Mouse (Mus musculus): ENCODE measurements around the gene Asprv1.

Asprv1 gene

DNA sequence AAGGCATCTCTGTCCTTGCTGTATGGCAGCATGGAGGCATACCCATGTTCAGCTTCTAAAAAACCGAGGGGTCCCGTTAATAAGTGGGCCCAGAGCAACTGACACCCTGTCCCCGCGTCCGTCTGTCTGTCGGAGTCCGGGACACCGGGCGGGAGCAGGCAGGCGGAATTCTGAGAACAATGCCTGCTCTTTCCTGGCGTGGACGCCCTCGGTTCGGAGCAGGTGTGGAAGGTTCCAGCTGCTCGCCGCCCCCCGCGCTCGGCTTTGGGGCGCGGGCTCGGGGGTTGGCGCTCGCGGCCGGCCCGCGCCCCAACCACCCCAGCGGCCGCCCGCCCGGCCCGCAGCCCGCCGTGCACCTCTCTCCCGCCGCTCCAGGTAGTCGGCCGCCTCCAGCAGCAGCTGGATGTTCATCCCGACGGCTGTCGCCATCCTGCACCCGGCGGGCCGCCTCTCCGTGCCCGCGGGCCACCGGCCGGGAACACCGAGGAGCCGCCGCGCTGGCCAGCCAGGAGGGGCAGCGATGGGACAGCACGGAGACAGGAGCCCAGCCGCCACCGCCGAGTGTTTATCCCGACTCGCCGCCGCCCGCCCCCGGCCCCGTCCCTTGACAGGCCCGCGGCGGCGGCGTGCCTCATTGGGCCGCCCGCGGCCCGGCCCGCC, 40.7 kb downstream of the Asprv1 start, which contains the start of gene Mxd1:
Gene Mxd1, minus strand, starts transcription at position 582 of the 660 bp plus-strand sequence.
- DNase-seq: no peak

DNA sequence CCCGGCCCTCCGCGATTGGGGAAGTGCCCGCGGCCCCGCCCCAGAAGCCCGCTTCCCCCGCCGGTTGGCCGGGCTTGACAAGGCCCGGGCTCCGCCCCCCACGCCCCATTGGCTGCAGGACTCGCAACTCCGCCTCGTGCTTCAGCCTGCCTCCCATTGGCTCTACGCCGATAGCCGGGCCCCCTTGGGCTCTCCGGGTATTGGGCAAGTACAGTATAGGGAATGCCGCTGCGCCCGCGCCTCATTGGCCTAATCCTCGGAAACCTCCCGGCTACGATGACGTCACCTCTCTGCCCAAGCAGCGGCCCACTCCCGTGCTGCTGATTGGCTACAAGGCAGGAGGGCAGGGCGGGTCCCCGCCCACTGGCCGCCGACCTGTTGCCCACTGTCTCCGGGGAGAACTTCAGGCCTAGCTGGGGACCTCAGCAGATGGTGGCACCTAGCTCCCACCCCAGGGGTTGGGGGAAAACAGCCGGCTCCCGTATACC, 41.3 kb downstream of the Asprv1 start:
- peak; percentile 100 for DNase-seq

DNA sequence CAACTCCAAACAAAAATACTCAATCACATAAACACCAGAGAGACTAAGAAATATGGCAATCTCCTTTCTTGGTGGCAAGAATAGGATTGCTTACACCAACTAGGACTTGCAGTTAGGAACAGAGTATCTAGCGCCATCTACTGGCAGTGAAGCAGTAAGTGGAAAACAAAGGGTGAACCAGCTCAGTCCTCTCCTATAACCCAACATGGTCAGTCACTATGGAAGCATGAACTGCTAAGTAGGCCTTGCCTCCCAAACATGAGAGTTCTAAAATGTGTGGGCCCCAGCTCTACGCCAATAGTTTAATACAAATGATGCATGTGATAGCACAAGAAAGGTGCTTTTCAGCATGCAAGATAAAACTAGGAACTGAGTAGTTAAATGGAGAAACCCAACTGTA, 42.9 kb downstream of the Asprv1 start:
- peak; percentile 48 for DNase-seq

DNA sequence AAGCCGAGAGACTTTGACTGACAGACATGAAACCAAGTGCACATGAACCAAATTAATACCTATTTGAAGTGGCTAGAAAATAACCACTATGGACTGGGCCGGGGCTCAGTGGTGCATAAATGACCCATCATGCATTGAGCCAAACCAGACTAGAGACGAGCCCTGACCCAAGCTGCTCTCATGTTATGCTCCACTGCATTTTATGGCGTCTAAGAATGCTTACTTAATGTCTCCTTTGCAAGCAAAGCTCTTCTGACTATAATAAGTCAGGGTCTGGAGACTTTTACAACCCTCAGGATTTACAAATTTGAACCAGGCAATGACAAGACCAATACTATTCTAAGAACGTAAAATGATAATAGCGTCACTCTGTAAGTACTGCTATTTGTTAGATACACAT, 50.4 kb downstream of the Asprv1 start:
- no peak for DNase-seq
